Mouse (Mus musculus): ENCODE measurements around the gene Mucl3.

The Mucl3 gene

DNA sequence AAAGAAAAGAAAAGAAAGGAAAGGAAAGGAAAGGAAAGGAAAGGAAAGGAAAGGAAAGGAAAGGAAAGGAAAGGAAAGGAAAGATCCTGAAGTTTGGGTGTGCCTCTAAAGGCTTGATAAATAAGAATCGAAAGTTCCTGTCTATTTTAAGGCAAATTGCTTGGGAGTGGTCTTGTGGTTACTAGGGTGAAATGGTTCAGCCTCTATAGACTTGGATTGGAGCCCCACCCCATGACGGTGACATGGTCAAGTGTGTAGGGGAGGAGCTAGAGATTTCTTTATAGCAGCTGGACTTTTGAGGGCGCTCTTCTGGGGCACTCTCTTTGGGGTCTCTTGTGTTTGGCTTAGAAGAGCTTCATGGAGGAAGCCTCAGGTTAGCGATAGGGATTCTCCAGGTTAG, 49.7 kb downstream of the Mucl3 start:
- Histone ChIP-seq H3K27me3 (ENCODE audit: control insufficient read depth, insufficient read depth, low read length, poor library complexity, severe bottlenecking) (no peaks in the 10 kb centered on the region), H3K36me3 (ENCODE audit: control insufficient read depth, insufficient read depth, low read length, poor library complexity, severe bottlenecking) (no peaks in the 10 kb centered on the region)
- DNase-seq (ENCODE audit: low read depth, low spot score), result no peak

DNA sequence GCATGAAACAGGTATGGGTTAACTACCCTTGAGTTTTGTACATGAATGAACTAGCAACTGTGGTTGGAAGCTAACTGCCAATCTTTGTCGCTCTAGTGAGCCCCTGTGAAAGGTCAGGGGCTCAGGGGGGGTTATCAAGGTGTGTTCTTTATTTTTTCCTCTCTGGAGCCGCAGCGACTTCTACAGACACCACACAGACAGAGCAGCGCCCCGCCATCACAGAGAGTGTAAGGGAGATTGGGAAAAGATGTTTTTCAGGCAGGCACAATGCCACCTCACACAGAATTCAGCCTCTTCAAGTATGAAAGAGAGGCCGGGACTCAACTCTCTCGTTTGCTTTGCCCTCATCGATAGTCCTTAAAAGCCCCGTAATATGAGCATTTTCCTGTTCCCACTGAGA, 51.4 kb downstream of the Mucl3 start:
- Histone ChIP-seq H3K27me3 (ENCODE audit: control insufficient read depth, insufficient read depth, low read length, poor library complexity, severe bottlenecking) (no peaks in the 10 kb centered on the region), H3K36me3 (ENCODE audit: control insufficient read depth, insufficient read depth, low read length, poor library complexity, severe bottlenecking) (no peaks in the 10 kb centered on the region)
- no peak for DNase-seq (ENCODE audit: low read depth, low spot score)

DNA sequence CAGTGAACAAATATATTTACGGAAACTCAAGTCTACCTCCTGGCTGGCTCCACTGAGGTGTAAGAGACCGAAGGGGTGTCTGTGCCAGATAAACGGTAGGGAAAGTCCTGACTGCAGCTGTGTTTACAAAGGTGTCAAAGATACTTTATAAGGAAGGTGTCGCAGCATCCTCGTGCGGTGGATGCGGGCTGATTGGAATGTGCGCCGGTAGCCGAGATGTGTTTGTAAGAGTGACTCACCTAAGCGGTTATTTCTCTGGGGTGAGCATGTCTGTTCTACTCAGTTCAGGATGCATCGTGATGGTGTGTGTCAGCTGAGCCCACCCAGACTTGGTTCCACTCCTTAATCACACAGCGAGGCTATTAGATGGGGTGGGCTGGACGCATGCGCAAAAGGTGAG, 51.8 kb downstream of the Mucl3 start:
- no peaks in the 10 kb centered on the region for H3K36me3 ChIP-seq (ENCODE audit: control insufficient read depth, insufficient read depth, low read length, poor library complexity, severe bottlenecking)
- no peak for DNase-seq (ENCODE audit: low read depth, low spot score)
- no peaks in the 10 kb centered on the region for H3K27me3 ChIP-seq (ENCODE audit: control insufficient read depth, insufficient read depth, low read length, poor library complexity, severe bottlenecking)

DNA sequence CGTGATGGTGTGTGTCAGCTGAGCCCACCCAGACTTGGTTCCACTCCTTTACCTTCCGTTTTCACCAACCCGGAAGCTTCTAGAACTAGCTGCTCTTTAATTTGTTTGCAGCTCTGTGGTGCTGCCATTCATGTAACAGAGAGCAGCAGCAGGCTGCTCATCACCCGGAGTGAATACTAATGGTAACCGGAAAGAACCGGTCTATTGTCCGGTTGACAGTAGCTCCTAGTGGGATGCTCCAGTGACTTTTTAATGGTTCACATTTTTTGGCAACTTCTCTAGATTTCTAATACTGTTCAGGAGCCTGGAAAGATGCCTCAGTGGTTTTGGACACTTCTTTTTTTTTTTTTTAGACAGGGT, 52.3 kb downstream of the Mucl3 start:
- Histone ChIP-seq H3K36me3 (ENCODE audit: control insufficient read depth, insufficient read depth, low read length, poor library complexity, severe bottlenecking) (no peaks in the 10 kb centered on the region), H3K27me3 (ENCODE audit: control insufficient read depth, insufficient read depth, low read length, poor library complexity, severe bottlenecking) (no peaks in the 10 kb centered on the region)
- no peak for DNase-seq (ENCODE audit: low read depth, low spot score)

DNA sequence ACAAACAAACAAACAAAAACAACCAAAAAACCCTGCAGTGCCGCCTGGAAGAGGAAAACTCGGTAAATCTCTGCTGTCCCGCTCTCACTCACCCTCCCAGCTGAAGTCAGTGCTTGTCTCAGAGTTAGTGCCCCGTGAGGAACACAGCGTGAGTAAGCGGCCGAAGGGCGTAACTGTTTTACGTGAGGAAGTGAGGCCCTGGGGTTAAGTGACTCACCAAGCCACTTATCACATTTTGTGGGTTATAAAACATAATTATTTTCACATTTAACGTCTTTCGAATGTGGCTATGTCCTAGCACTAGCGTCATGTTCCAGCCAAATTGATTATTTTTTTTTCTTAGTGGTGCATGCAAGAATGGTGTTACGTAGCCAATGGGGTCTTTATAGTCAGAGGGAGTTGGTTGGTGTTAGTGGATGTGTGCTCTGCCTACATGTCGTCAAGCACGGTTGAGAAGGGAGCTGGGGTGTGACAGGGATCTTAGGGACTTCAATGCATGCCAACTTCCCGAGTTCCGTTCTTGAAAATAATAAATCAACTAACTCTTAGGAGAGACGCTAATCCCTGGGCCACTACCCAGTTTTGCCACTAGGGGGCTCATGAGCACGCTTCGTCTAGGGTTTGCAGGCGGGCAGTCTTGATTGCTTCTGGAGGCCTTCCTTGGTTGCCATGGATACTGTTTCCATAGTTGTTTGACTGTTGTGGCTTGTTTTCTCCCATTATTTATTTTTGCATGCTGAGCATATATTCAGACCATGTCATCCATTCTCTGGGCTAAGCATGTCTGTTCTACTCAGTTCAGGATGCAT, 52.9 kb downstream of the Mucl3 start:
- Histone ChIP-seq H3K36me3 (ENCODE audit: control insufficient read depth, insufficient read depth, low read length, poor library complexity, severe bottlenecking) (no peaks in the 10 kb centered on the region), H3K27me3 (ENCODE audit: control insufficient read depth, insufficient read depth, low read length, poor library complexity, severe bottlenecking) (no peaks in the 10 kb centered on the region)
- peak; percentile 76 for DNase-seq (ENCODE audit: low read depth, low spot score)

DNA sequence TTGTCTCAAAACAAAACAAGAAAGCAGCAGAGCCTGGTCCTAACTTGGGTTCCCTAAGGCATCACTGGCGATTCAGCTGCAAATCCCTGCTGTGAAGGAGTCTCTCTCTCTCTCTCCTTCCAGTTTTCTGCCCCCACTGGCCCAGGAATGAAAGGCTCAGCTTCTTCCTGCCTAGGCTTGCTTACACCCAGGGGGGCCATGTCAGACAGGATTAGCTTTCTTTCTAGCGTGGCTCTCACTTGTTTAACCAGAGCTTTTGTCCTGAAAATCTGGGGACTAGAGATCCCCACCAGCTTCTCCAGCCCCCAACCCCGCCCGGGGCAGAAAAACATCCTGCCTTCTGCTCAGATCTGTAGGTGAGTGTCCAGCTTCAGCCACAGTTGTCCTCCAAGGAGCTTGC, 55.1 kb downstream of the Mucl3 start:
- no peak for DNase-seq (ENCODE audit: low read depth, low spot score)
- no peaks in the 10 kb centered on the region for H3K36me3 ChIP-seq (ENCODE audit: control insufficient read depth, insufficient read depth, low read length, poor library complexity, severe bottlenecking)
- H3K27me3 ChIP-seq (ENCODE audit: control insufficient read depth, insufficient read depth, low read length, poor library complexity, severe bottlenecking), result no peaks in the 10 kb centered on the region

DNA sequence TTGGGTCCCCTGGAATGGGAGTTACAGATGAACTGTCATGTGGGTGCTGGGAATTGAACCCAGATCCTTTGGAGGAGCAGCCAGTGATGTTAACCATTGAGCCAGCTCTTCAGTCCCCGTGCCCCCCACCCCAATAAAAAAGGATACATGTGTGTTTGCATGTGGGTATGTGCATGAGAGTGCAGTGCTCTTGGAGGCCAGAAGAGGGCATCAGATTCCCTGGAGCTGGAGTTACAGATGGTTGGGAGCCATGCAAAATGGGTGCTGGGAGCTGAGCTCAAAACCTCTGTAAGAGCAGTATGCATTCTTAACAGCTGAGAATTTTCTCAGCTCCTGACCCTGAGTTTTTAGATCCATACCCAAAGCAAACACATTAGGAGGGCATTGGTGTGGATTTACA, 56.2 kb downstream of the Mucl3 start:
- no peaks in the 10 kb centered on the region for H3K27me3 ChIP-seq (ENCODE audit: control insufficient read depth, insufficient read depth, low read length, poor library complexity, severe bottlenecking)
- H3K36me3 ChIP-seq (ENCODE audit: control insufficient read depth, insufficient read depth, low read length, poor library complexity, severe bottlenecking), result no peaks in the 10 kb centered on the region
- DNase-seq (ENCODE audit: low read depth, low spot score), result no peak

All from splenic B cell, adult 2 months (primary cell).